Mouse (Mus musculus) gastrocnemius, postnatal 36 days (tissue): ENCODE measurements around the gene Dmc1. TPM values are rescaled to one million over a fixed set of nuclear protein-coding genes. Genes with fewer than 3 reads are reported as not detected.

Experiments used
- DNase-seq, 2 experiments: peaks; one replicate each; pipeline ENCODE4 v3.0.0; 2022
- intact Hi-C: fragments of 180-260 bp; cut with DNase I; formaldehyde crosslinking; loops from one replicate; pipeline ENCODE4 v1.15.1; 2025
- long read RNA-seq, 2 experiments: library from polyadenylated mRNA; stranded (forward); transcript quantifications; one replicate each; pipeline ENCODE4 v2.0.0; 2021
- total RNA-seq, 2 experiments: library from RNA; stranded (reverse); gene quantifications; 2 replicates each; pipeline ENCODE4 v1.2.3; 2021

The Dmc1 gene
- not detected for total RNA-seq
- long read RNA-seq, experiment 1, result 0 reads
- long read RNA-seq, experiment 2, result 0 reads

DNA sequence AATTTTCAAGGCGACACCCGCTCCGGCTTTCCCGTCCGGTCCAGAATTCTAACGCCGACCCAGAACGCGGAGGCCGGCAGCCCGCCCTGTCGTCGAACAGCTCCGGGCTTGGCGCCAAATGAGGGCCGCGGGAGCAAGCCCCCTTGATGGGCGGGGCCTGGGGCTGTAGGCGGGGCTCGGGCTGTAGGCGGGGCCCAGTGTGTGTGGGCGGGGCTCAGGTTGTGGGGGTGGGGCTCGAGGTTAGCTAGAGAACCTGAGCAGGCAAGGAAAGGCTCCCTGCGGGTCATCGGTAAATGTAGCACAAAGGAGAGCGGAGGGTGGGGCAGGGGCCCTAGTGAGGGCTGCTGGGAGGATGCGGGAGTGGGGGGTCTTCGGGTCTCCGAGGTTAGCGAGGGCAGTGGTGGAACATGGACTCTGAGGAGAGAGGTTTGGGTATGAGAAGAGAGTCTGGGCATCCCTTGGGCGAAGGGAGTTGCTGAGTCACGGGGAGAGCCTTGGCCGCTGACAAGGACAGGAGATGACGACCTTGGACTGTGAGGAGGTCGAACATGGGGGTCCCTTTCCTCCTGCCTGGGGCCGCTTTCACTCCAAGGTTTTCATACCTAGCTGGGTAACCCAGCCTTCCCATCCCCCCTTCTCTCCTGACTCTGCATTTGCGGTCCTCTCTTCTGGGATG is at the start of gene Dmc1:
TSS of gene Dmc1 (minus strand) at position 120 of the 676 bp plus-strand sequence.
- intact Hi-C loops, result loop anchor here (5.0 kb wide), 1 partner anchor 118 kb away; no protein-coding TSS in a partner anchor
- peak in 1 of 2 experiments; percentile 5 for DNase-seq

- no peak for DNase-seq
- intact Hi-C loops, result no loop called here
These were observed 46.6 kb upstream of the Dmc1 start for GRCm38 (mm10) chr15:79651481-79651880.

GRCm38 (mm10) chr15:79650569-79650968 is 45.7 kb upstream of the Dmc1 start:
- intact Hi-C loops, result no loop called here
- no peak for DNase-seq

DNA sequence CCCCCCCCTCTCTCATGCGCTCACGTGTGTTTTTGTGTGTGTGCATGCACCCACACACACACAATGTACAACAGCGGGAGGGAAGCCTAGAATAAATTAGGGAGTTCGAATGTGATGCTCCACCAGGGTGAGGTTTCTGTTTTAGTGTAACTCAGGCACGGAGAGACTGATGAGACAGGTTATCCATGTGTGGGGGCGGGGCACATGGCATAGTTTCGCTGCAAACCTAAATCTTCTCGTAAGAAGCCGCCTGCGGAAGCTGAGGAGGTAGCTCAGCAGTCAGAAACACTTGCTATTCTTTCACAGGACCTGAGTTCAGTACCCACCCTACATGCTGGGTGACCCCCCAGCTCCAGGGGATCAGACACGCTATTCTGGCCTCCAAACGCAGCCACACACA is 43.2 kb upstream of the Dmc1 start:
- DNase-seq, result no peak
- intact Hi-C loops, result no loop called here

- intact Hi-C loops, result no loop called here
- DNase-seq, result no peak
These were observed 40.6 kb upstream of the Dmc1 start for GRCm38 (mm10) chr15:79645483-79645882.

DNA sequence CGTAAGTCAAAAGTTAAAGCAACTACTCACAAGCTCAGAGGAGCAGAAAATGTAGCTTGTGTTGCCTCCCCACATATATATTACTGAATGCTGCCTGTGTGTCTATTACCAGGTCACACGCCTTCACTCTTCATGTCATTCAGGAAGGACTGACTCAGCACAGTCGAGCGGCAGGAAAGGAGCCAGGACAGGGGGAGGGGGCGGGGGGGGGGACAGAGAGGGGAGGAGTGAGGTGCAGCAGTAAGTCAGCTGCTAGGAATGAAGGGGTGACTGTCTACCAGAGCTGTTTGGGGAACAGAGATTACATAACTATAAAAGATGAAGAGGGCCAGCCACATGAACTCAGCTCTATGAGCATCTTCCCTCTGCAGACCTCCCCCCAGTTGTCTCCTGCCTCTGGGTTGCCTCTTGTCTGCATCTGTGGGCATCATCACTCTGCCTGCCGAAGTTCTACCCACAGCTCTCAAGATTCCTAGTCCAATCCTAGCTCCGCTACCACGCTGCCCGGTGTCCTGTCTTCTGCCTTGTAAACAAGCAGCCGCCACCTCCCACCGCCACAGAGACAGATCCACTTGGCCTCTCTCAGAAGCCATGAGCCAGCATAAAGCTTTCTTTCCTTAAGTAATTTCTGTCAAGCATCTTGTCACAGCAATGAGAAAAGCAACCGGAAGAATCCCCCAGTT is 36.4 kb upstream of the Dmc1 start:
- intact Hi-C loops, result no loop called here
- no peak for DNase-seq

- intact Hi-C loops, result no loop called here
- no peak for DNase-seq
These were observed 25.6 kb upstream of the Dmc1 start for GRCm38 (mm10) chr15:79630471-79630870.

GRCm38 (mm10) chr15:79619770-79620414 is 15.0 kb upstream of the Dmc1 start:
- no peak for DNase-seq
- intact Hi-C loops, result no loop called here

- no peak for DNase-seq
- intact Hi-C loops, result no loop called here
These were observed 13.5 kb upstream of the Dmc1 start for GRCm38 (mm10) chr15:79618456-79618855.

- no peak for DNase-seq
- intact Hi-C loops, result no loop called here
These were observed 12.2 kb upstream of the Dmc1 start for GRCm38 (mm10) chr15:79617135-79617534.

- DNase-seq, result no peak
- intact Hi-C loops, result no loop called here
These were observed 11.8 kb upstream of the Dmc1 start for GRCm38 (mm10) chr15:79616729-79617128.

DNA sequence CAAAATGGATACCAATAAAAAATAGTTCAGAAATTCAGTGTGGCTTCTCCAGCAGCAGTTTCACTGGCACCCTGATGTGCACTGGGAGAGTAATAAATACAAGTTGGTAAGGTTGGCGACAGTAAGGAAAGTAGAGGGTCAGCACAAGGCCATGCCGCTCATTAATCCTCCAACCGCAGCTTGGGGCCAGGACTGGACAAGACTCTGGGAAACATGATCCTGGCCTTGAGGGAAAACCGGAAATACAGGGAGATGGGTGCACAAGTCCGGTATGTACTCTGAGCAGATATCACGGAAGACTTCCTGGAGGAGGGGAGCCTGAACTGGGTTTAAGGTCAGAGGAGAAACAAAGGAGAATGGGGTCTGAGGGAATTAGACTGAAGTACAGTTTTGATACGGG is 10.6 kb upstream of the Dmc1 start:
- intact Hi-C loops, result no loop called here

GRCm38 (mm10) chr15:79609226-79609625 is 4.3 kb upstream of the Dmc1 start:
- intact Hi-C loops, result no loop called here
- no peak for DNase-seq

More for the DNA sequence above, 10.6 kb upstream of the Dmc1 start:
- no peak for DNase-seq

DNA sequence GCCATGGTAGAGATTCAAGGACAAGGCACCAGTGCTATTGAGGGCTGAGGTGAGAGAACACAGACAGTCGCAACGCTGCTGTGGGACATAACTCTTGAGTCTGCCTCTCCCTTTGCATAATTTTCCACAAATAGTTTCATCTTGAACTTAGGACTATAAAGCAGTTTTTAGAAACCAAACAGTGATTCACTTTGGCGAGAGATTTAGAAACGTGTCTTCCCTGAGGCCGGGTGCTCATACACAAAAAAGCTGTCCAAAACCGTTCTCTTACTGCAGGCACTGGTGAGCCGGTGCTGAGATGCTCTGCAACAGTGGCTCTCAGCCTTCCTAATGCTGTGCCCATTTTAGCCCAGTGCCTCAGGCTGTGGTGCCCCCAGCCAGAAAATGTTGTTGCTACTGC is 3.3 kb upstream of the Dmc1 start:
- no peak for DNase-seq
- intact Hi-C loops, result no loop called here

- DNase-seq, result no peak
- intact Hi-C loops, result no loop called here
These were observed 2.8 kb upstream of the Dmc1 start for GRCm38 (mm10) chr15:79607757-79608156.

DNA sequence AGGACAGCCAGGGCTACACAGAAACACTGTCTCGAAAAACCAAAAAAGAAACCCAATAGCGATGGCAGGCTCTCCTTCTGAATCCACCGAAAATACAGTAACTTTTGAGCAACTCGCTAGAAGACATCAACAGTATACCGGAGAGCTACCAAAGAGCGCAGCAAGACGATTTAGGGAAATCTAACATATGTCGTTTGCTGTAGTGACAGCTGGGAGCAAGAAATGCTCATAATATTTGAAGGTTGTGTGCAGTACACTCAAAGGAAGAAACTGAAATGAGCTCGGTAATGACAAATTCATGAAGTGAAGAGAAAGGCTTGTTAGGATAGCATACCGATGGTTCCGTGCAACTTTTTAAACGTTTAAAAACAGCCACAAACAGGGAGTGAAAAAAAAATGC is 1.3 kb upstream of the Dmc1 start:
- intact Hi-C loops, result no loop called here

DNA sequence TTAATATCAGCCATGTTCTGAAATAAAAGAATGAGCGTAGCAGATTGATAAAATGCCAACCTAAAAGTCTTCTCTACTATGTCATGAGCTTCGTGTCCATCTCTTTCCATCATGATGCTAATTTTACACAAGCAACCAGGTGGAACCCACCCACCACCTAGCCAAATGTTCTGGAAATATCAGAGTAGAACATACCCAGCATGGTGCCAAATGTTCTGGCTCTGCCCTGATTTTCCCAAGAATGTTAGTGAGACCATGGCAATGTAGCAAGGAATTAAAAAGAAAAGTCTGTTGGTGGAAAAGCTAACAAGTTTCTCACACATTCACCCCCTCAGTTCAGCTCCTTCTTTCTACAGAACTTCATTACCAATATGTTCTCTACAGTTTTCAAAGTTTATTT is 4.7 kb downstream of the Dmc1 start:
- DNase-seq, result no peak
- intact Hi-C loops, result loop anchor here (5.0 kb wide), 1 partner anchor 113 kb away; no protein-coding TSS in a partner anchor

More for the DNA sequence above, 1.3 kb upstream of the Dmc1 start:
- DNase-seq, result no peak

GRCm38 (mm10) chr15:79598715-79599114 is 6.2 kb downstream of the Dmc1 start:
- DNase-seq, result no peak
- intact Hi-C loops, result no loop called here

GRCm38 (mm10) chr15:79581581-79581980 is 23.3 kb downstream of the Dmc1 start:
- intact Hi-C loops, result no loop called here
- no peak for DNase-seq

DNA sequence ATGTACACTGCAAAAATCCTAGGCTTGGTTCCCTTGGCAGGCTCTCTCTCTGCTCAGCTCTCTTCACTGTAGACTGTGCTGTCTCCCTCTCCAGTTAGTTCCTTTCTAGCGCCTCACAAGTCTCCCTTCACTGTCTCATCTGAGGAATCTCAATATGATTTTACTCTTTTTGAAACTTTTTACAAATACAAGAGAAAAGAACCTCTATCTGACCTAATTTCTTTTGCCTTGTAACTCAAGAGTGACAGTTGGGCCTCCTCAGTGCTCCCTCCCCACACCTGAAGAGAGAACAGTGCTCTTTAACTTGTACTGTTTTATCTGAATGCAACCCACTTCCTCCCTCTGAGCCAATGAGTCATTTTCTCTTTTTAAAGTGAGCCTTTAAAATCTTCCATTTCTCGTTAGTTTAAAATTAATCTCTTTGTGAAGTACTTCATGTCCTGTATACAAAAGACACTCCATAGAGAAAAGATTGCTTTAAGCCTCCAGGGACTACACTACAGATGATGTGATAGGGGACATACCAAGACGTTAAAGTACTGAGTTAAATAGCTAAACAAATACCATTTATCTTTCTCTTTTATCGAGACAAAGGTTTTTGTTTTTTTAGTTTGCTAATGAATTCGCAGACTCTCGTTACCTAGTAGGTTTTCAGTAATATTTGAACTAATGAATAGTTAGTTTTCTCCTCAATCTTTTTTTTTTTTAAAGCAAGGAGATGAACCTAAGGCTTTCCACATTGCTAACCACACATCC is 27.1 kb downstream of the Dmc1 start:
- intact Hi-C loops, result no loop called here
- no peak for DNase-seq

- no peak for DNase-seq
- intact Hi-C loops, result no loop called here
These were observed 28.0 kb downstream of the Dmc1 start for GRCm38 (mm10) chr15:79576947-79577346.
